Mouse (Mus musculus) adrenal gland, postnatal 25 days (tissue): ENCODE results near the gene Nynrin. TPM values are rescaled to one million over a fixed set of nuclear protein-coding genes. Genes with fewer than 3 reads are reported as not detected.

ENCODE experiments used
- DNase-seq: peaks from one replicate; pipeline ENCODE4 v3.0.0; 2021; ENCODE audit warnings: mixed read lengths
- total RNA-seq: library from RNA; stranded (reverse); gene quantifications from 2 replicates; pipeline ENCODE4 v1.2.3, GENCODE M21; 2021

The Nynrin gene
- total RNA-seq, 1 experiment from 2014 or later = 13.5 TPM

DNA sequence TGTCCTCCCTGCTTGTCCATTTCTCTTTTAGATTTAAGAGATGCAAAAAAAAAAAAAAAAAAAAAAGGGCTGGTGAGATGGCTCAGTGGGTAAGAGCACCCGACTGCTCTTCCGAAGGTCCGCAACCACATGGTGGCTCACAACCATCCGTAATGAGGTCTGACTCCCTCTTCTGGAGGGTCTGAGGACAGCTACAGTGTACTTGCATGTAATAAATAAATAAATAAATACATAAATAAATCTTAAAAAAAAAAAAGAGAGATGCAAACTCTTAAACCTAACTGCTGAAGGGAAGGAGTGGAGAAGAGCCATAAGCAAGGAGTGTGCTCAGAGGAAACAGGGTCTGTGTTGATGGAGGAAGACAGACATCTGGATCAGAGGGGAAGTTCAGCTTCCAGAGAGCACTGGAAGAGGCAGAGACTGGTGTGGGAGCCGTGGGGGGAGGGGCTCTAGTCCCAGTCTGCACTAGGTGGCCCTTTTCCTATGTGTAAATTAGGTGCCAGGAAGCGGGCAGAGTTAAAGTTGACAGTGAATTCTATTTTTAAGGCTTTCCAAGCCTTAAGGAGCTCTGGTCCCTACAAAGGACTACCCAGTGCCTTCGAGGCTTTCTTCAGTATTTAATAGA, 24.6 kb downstream of the Nynrin start:
- no peak for DNase-seq

DNA sequence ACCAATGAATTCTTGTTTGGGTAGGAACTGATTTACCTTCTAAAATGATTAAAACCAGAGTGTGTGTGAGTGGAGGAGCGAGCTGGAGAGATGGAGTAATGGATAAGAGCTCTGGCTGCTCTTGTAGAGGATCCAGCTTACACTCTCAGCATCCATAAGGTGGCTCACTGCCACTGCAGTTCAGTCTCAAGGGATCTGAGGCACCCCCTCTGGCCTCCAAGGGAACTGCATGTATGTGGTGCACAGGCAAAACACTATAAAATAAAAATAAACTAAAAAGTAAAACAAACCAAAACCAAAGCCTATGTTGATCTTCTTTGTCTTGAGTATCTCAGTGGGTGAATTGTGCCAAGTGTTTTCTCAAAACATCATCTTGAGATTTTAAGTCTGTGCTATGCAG, 25.8 kb downstream of the Nynrin start:
- DNase-seq = peak; percentile 76

DNA sequence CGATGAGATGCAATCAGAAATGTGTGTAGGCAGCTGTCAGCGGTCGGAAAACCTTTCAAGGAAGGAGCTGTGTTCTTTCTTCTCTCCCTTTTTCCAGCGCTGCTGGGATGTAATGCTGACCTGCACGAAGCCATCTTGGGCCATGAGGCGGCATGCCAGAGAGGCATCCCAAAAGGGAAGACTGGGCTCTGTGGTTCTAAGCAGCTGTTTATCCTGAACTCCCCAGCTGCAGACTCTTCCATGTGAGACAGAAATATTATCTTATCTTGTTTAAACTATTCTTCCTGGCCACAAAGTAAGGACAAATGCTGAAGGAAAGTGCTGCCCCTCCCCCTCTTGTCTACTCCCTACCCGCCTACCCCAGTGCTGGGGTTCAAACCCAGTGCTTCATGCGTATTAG, 27.2 kb downstream of the Nynrin start:
- no peak for DNase-seq

DNA sequence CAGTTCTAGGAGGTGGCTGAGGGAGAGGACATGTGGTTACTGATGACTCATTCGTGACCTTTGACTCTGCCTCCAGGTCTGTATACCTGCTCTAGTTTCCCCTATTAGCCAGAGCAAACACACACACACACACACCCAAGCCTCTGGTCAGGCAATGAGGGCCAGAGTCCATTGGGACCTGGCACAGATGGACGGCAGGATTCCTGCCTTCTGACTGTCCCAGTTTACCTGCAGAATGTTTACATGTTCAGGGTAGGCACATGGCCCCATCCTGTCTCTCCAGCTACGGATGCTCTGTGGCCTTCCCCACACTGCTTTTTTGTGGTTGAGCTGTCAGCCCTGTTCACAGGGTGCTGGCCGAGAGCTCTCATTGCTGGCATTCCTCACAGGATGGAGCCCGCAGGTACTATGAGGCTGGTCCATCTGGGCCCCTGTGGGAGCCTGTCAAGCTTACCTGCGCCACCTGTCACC, 28.4 kb downstream of the Nynrin start:
- DNase-seq = no peak

DNA sequence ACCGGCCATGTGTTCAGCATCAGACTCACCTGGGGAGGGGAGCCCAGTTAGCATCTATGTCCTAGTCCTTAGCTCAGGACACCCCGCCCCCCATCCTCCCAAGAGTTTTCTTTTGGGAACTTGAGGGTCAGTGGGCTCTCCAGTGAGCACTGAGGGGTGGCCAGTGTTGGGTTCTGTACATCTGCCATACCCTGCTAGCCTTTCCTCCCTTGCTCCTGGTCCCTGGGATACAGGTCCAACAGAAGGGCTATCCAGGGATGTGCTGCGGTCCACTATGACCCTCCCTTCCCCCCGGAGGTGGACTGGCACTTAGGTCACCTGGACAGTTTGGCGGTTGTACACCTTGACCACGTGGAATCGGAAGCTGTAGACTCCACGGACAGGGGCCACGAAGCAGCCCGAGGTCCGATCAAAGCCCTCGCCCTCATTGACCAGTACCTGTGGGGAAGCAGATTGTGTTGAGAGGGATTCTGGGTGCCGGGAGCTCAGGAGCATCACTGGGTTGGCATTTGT, 29.4 kb downstream of the Nynrin start:
- no peak for DNase-seq

DNA sequence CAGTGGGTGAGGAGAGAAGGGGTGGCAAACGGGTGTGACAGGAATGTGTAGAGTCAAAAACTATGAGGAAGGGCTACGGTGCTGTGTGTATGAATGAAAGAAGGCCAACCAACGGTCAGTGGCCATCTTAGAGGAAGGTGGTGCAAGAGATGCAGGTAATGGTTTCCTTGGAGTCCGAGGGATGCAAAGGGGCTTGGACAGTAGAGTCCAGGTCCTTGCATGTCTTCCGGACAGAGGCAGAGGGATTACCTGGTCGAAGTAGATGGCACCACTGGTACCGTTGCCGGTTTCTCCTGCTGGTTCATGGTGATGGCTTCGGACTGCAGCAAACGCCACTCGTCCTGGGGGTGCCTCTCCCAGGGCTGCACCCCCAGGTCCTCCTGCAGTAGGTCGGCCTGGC, 29.9 kb downstream of the Nynrin start:
- DNase-seq = no peak

DNA sequence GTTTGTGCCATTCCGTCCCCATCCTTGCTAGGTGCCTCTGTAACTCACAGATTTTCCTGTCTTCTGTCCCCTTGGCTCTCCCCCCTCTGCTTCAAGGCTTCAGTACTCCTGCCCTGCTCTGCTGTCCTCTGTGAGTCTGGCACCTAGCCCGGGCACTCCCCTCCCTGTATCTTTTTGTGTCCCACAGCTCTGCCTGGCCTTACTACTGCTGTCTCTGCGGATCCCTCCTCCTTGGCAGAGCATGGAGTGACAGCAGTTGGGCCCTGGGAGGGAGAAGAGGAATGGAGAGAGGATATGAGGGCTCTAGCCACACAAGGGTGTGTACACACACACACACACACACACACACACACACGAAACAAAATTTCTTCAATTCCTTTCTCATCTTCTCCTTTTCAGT, 30.4 kb downstream of the Nynrin start, which contains the start of gene Cbln3:
TSS of gene Cbln3 (minus strand) at position 227 of the 400 bp plus-strand sequence.
- peak; percentile 81 for DNase-seq

DNA sequence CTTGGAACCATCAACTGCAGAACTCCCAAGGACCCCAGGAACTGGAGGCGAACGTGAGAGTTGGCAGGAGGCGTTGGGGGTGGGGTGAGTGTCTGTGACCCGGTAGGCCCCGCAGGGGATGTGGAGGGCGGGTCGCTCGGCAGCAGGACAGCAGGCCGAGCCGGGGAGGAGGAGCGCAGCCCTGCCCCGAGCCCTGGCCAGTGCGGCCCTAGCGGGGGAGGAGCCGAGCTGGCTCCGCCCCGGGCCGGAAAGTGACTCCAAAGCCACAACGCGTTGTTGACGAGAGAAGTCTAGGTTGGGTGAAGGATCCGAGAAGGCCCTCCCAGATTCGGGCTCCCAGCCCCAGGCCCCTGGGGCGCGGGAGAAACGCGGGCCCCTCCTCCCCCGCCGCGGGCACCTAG, 30.9 kb downstream of the Nynrin start, which contains the start of gene Khnyn:
TSS of gene Khnyn (plus strand) at position 235 of the 401 bp plus-strand sequence.
- DNase-seq = peak; percentile 92

DNA sequence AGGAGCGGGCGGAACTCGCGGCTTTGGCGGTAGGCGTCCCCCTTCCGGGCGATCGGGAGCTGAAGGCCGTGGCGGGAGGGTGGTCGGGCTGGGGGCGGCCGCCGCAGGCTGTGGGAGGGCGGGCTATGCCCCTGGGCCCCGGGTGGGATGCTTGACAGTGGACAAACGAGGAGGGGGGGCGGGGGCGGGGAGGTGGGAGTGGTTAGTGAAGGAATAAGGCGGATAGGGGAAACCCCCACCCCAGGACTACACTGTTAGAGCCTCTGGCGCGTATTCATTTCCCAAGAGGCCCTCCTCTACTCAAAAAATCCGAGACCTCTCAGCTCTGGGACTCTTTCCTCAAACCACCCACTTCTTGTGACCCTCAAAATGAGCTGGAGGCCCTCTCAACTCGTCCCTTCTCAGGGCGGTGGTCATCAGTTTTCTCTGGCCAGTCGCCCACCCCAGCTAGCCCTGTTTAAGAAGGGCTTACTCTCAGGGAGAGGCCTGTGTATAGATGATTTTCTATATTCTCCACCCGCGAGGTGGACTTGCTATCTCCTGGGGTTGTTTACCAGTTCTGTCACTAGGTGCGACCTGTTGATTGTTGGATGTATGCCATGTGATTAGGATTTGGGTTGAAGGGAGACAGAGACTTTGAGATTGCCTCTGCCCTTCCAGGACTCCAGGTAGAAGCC, 31.4 kb downstream of the Nynrin start:
- DNase-seq = no peak

DNA sequence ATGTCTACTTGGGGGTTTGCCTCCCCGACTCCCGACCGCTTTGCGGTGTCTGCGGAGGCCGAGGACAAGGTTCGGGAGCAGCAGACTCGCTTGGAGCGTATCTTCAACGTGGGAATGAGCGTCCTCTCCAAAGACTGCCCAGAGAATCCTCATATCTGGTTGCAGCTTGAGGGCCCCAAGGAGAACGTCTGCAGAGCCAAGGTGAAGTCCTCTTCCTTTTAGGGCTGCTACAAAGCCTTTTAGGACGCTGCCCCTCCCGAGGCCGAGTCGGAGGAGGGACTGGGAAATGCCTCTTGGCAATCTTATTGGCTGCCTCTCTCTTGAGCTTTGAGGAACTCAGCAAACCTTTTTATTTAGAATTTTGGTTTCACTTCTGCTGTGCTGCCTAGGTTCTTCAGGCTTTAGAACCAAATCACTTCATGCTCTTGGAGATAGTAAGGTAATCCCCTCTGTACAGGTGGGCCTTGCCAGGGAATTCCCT, 32.0 kb downstream of the Nynrin start:
- DNase-seq = peak; percentile 45

DNA sequence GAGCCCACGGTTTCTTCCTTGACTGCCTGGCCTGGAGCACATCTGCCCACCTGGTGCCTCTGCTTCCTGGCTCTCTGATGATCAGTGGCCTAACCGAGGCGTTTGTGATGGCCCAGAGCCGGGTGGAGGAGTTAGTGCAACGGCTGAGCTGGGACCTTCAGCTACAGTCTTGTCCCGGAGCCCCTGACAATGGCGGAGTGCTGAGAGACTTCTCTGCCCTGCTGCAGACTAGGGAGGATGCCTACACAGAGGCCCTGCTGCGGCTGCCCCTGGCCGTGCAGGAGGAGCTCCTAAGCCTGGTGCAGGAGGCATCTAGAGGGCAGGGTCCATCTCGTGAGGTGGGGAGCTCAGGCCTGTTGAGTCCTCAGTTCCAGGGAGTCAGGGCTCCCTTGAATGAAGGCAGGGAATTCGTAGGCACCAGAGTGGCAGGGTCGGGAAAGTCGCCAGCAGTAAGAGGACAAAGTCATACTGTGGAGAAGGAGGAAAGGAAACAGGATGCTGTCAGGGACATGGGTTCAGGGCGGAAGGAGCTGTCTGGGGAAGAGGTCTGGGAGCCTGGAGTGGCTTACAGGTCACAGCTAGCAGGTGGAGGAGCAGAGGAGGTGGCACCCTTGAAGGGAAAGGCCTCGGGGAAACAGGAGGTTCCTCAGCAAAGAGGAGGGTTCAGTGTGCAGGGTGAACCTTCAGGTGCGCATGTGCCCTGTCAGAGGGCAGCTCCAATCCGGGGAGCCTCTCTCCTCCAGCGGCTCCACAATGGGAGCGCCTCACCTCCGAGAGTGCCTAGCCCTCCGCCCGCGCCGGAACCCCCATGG, 33.0 kb downstream of the Nynrin start:
- no peak for DNase-seq

DNA sequence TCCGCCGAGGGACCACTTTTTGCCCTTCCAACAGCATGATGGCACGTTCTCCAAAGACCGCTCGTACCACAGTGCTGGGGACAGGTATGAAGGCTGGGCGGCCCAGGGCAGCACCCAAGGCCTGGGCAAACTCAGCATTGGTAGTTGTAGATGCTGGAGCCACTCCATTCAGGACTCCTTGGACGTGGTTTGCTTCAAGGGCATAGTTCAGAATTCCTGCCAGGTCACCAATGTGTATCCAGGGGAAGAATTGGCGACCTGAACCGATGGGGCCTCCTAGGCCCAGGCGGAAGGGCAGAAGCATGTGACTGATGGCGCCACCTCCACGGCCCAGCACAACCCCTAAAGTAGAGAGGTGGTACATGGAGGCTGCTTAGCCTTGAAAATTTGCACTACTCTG, 43.9 kb downstream of the Nynrin start:
- DNase-seq = peak; percentile 8

DNA sequence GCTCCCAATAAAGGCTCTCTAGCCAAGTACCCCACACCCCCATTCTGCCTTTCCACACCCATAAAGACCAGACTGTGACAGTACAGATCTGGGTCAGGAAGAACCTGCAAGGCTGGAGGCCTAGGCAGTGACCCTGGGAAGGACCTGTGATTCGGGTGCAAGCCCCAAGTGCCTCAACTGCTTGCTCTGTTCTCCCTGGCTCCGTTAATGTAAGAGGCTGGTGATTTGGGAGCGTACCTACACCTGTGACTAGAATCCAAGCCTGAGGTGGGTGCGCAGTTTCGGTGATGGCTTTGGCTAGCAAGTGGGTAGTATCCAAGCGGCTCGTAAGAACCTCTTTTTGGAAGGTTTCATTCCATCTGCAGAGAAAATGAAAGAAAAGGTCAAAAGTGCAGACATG, 45.1 kb downstream of the Nynrin start:
- DNase-seq = peak; percentile 3

DNA sequence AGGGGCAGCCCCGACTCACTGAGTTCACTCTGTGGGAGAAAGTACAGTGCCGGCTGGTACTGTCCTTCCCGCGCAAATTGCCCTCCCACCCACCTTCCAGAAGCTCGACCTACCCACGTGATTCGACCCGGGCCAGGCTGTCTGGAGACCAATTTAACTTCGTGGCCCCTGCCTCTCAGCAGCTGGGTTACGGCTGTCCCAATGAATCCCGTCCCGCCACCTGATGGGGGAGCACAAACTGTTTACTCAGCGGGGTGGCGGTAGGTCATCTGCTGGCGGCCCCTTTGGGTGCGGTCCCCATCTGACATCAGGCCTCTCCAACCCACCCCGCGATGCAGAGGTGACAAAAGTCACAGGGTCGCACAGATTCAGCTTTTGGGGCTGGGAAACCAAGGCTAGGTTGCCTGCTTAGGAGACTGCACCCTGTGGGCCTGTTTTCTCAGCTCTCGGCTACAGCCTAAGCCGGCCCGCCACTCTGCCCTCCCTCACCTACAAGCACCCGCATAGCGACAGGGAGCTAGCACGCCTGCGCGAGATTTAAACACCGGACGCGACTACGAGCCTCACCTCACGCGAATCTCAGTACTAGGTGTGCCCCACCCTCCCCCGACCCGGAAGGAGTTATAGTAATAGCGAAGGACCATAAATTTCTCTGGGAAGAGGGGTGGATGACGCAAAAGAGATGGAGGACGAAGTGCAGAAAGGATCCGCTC, 46.0 kb downstream of the Nynrin start, which contains the start of gene Sdr39u1:
TSS of gene Sdr39u1 (minus strand) at position 593 of the 713 bp plus-strand sequence.
- DNase-seq = peak; percentile 79

DNA sequence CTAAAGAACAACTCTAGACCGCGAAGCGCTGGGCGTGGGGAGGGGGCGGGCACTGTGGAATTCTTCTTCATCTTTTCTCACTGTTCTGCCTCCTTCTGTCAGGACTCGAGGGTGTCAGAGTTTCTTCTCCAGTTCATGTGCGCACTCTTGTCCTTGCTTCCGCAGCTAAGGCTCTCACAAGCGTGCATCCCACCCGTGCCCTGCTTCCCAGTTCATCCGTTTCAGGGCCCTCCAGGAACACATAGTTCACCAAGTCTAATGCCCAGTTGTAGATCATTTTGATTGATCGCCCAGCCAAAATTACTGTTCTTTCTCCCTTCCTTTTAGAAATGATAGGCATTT, 46.6 kb downstream of the Nynrin start:
- DNase-seq = no peak

DNA sequence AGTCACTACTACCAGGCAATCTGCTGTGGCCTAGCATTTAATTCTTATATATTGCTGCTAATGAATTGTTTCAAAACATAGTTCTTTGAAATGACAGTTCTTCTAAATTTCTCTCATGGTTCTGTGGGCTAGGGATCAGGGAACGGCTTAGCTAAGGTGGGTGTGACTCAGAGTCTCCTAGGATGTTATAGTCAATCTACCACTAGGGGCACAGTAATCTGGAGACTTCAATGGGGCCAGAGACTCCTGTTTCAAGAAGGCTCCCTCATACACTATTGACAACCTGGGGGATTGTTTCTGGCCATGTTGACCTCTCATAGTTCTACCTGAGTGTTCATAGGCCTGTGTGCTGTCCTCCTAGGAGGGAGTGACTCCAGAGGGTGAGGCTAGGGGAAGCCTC, 51.7 kb downstream of the Nynrin start:
- no peak for DNase-seq

DNA sequence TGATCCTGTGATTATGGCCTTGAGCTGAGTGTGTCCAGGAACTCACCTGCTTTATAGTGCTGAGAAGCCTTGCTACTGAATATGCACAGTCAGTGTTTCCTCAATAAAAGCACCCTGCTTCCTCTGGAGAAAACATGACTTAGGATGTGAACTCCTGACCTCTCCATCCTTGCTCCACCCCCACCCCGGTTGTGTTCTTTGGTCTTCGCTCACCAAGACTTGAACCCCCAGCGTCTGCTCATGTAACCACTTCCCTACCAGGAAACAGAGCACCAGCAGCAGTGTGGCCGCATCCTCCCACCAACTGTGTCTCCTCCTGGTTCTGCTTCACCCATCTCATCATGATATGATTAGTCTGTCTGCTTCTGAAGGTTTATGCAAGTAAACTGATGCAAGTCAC, 59.6 kb downstream of the Nynrin start:
- DNase-seq = no peak

DNA sequence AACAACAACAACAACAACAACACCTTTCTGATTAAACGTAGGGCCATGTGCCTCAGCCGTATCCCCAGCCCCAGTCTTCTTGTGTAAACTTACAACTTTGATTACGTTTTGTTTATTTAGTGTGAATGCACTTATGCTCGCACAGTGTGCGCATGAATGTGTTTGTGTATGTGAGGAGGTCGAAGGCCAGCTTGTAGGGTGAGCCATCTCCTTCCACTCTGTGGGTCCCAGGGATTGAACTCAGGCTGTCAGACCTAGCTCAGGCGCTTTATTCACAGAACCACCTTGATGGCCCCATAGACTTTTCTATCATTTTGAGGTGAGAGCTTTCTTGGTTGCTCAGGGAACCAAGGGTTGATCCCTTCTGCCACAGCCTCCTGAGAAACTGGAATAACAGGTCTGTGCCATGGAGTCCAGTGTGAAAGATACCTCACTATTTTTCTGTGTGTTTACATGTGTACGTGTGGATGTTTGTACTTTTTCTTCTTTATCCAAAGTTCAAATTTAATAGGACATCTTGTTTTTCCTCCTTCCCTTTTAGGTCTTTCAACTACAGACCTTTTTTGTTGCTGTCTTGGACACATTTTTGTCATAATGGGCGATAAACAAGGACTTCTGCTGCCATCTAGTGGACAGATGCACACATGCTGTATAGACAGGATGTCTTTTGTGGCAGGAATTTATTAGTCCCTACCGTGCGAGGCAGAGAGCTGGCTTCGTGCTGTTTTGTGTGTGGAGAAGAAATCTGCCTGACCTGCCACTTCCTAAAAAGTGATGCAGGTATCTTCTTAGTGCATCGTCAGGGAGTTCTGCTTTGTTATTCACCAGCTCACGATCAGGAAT, 64.7 kb downstream of the Nynrin start:
- DNase-seq = peak; percentile 52

DNA sequence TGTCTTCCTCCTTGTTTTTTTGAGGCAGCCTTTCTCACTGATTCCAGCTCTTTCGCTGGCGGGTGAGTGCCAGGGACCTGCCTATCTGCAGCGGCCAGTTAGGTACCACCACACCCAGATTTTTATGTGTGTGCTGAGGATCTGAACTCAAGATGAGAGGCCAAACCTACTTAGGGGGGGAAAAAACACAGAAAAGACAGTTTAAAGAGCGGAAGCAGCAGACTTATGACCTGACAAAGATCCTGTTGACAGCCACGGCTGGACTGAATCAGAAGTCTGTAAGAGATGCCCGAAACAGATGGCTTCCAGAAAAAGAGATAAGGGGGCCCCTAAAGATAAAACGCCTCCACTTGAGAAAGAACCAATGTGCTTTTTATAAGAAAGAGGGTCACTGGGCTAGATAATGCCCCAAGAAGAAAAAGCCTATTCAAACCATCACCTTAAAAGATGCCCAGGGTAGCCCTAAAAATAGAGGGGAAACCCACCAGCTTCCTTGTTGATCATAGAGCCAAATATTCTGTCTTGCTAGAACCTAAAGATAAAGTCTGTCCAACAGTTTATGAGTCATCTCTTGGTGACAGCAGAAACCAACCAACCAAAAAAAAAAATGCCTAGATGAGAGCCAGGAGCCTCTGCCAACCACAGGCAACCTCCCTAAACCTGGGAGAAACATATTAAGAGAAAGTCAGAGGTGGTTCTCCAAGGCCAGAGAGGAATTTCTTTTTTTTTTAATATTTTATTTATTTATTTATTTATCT, 68.8 kb downstream of the Nynrin start:
- no peak for DNase-seq
